Mouse (Mus musculus) ES-Bruce4 (cell line): Measurements from ENCODE around the gene Smarca2. TPM values are rescaled to one million over a fixed set of nuclear protein-coding genes. Genes with fewer than 3 reads are reported as not detected.
"Not testable (repeated sequence)": the region's sequence is repeated elsewhere in the genome, so short reads cannot be mapped to it uniquely, and the experiment has no call there.

Experiments
- H3K27ac ChIP-seq: 2 replicates; pipeline ENCODE4 v1.5.1; 2012; ENCODE audit warnings: low read length, inconsistent platforms; ENCODE audit not compliant: insufficient read depth
- H3K27me3 ChIP-seq: 2 replicates; pipeline ENCODE4 v1.6.1; 2012; ENCODE audit warnings: mild to moderate bottlenecking, low read length, inconsistent platforms; ENCODE audit not compliant: control insufficient read depth, poor library complexity, insufficient read depth, severe bottlenecking
- H3K36me3 ChIP-seq: 2 replicates; pipeline ENCODE4 v1.6.1; 2012; ENCODE audit warnings: inconsistent platforms, mild to moderate bottlenecking, low read length, moderate library complexity; ENCODE audit not compliant: control insufficient read depth, poor library complexity, insufficient read depth, severe bottlenecking
- H3K4me1 ChIP-seq: one replicate; pipeline ENCODE4 v1.8.1; 2011; ENCODE audit warnings: low read length; ENCODE audit not compliant: control insufficient read depth, insufficient read depth
- H3K4me3 ChIP-seq: 2 replicates; pipeline ENCODE4 v1.5.1; 2011; ENCODE audit warnings: low read depth, mild to moderate bottlenecking, low read length
- H3K9ac ChIP-seq: 2 replicates; pipeline ENCODE4 v1.6.1; 2012; ENCODE audit warnings: low read depth, mild to moderate bottlenecking, inconsistent platforms; ENCODE audit not compliant: poor library complexity, severe bottlenecking
- H3K9me3 ChIP-seq: replicated peaks from 2 replicates; pipeline ENCODE4 v1.6.1; 2012; ENCODE audit warnings: mild to moderate bottlenecking, low read length, inconsistent platforms; ENCODE audit not compliant: control insufficient read depth, poor library complexity, insufficient read depth, severe bottlenecking
- CTCF ChIP-seq: IDR thresholded peaks from one replicate; pipeline ENCODE4 v1.8.1; 2011; ENCODE audit warnings: low read depth, low read length
- EP300 ChIP-seq: IDR thresholded peaks from 2 replicates; pipeline ENCODE4 v1.6.1; 2011; ENCODE audit warnings: low read depth, low read length; ENCODE audit not compliant: insufficient read depth
- POLR2A ChIP-seq: IDR thresholded peaks from one replicate; pipeline ENCODE4 v1.8.1; 2011; ENCODE audit warnings: low read length; ENCODE audit not compliant: insufficient read depth
- polyA plus RNA-seq: library from polyadenylated mRNA; stranded (reverse); fragments of >200 nt; gene quantifications from 2 replicates; pipeline ENCODE4 v1.2.4, GENCODE M21; 2011; ENCODE audit warnings: low read depth; ENCODE audit not compliant: missing spikeins, insufficient read depth, insufficient read length

Gene Smarca2
- polyA plus RNA-seq, 1 experiment, result 4.9 TPM

- H3K9me3 ChIP-seq, result no peaks in the 10 kb centered on the region
- H3K9ac ChIP-seq, result no peak overlapping the region
- no peaks in the 10 kb centered on the region for H3K36me3 ChIP-seq
- no peaks in the 10 kb centered on the region for H3K4me1 ChIP-seq
- no peaks in the 10 kb centered on the region for H3K27me3 ChIP-seq
- no peak overlapping the region for H3K4me3 ChIP-seq
- H3K27ac ChIP-seq, result no peak overlapping the region
- no peak for TF ChIP-seq CTCF
- no peak for TF ChIP-seq EP300
- no peak for TF ChIP-seq POLR2A
These were observed 129.9 kb downstream of the Smarca2 start for GRCm38 (mm10) chr19:26734704-26735109.

- not testable (repeated sequence) for H3K4me3 ChIP-seq, H3K9me3 ChIP-seq, H3K9ac ChIP-seq, H3K4me1 ChIP-seq, H3K27ac ChIP-seq, H3K36me3 ChIP-seq, H3K27me3 ChIP-seq
These were observed 140.2 kb downstream of the Smarca2 start for GRCm38 (mm10) chr19:26745021-26745420.

- Histone ChIP-seq H3K27ac (no peak overlapping the region), H3K27me3 (no peaks in the 10 kb centered on the region), H3K9me3 (no peaks in the 10 kb centered on the region), H3K36me3 (no peaks in the 10 kb centered on the region), H3K9ac (no peak overlapping the region), H3K4me3 (no peak overlapping the region), H3K4me1 (no peaks in the 10 kb centered on the region)
- TF ChIP-seq EP300, result no peak
- no peak for TF ChIP-seq POLR2A
- TF ChIP-seq CTCF, result no peak
These were observed 140.7 kb downstream of the Smarca2 start for GRCm38 (mm10) chr19:26745567-26745966.

- Histone ChIP-seq H3K27ac (no peak overlapping the region), H3K9ac (no peak overlapping the region), H3K36me3 (no peaks in the 10 kb centered on the region), H3K4me3 (no peak overlapping the region), H3K27me3 (no peaks in the 10 kb centered on the region), H3K9me3 (no peaks in the 10 kb centered on the region), H3K4me1 (no peaks in the 10 kb centered on the region)
- TF ChIP-seq CTCF, result no peak
- no peak for TF ChIP-seq POLR2A
- TF ChIP-seq EP300, result no peak
These were observed 141.4 kb downstream of the Smarca2 start for GRCm38 (mm10) chr19:26746290-26746689.

- no peak overlapping the region for H3K9ac ChIP-seq
- H3K27me3 ChIP-seq, result no peaks in the 10 kb centered on the region
- H3K4me3 ChIP-seq, result no peak overlapping the region
These were observed 142.0 kb downstream of the Smarca2 start for GRCm38 (mm10) chr19:26746709-26747467.

GRCm38 (mm10) chr19:26747571-26748539, 143.0 kb downstream of the Smarca2 start:
- no peaks in the 10 kb centered on the region for H3K36me3 ChIP-seq
- no peak overlapping the region for H3K9ac ChIP-seq
- peak overlapping the region; percentile 55 for H3K4me3 ChIP-seq
- H3K9me3 ChIP-seq, result no peaks in the 10 kb centered on the region
- TF ChIP-seq POLR2A, result no peak
- TF ChIP-seq EP300, result no peak
- TF ChIP-seq CTCF, result no peak
- H3K4me1 ChIP-seq, result no peaks in the 10 kb centered on the region
- H3K27ac ChIP-seq, result no peak overlapping the region
- no peaks in the 10 kb centered on the region; the same call in 1 of the 2 replicates for H3K27me3 ChIP-seq

More at GRCm38 (mm10) chr19:26746709-26747467, 142.0 kb downstream of the Smarca2 start:
- no peak overlapping the region for H3K27ac ChIP-seq
- no peaks in the 10 kb centered on the region for H3K4me1 ChIP-seq
- no peak for TF ChIP-seq CTCF
- TF ChIP-seq POLR2A, result no peak
- TF ChIP-seq EP300, result no peak
- H3K36me3 ChIP-seq, result no peaks in the 10 kb centered on the region
- no peaks in the 10 kb centered on the region for H3K9me3 ChIP-seq
